Mouse (Mus musculus) adrenal gland, adult 8-10 months (tissue): ENCODE measurements at regions not wholly inside any gene's neighbourhood (a gene's known extent, or its start where the extent isn't known, plus 50 kb on each side); places are given as distances from the start of the nearest gene placed in this dataset.

Experiments used
- DNase-seq: peaks from one replicate; pipeline ENCODE4 v3.0.0; 2022

- no peak for DNase-seq
Measured at GRCm38 (mm10) chr10:24444572-24444971, 150.7 kb upstream of the Ccn2 start.

GRCm38 (mm10) chr10:24445036-24445435 is 150.2 kb upstream of the Ccn2 start:
- DNase-seq = no peak

- DNase-seq = no peak
Measured at GRCm38 (mm10) chr10:24446168-24446567, 149.1 kb upstream of the Ccn2 start.

DNA sequence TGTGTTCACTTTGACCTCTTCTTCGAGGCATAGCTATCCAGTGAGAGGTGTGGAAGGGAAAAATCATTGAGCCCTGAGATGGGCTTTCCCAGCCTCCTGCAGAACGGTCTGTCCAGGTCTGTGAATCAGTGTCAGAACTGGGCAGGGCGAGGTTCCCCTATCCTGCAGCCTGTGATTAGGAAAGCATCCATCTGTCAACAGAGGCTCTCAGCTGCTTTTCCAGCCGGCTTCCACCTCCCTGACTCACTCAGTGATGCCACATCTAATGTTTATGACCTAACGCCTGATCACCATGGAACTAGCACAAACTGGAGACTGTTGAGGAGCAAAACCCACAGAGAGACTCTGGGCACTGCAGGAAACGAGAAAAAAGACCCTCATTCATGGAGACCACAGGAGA is 148.1 kb upstream of the Ccn2 start:
- no peak for DNase-seq

- DNase-seq = no peak
Measured at GRCm38 (mm10) chr10:24448001-24448561, 147.2 kb upstream of the Ccn2 start.

DNA sequence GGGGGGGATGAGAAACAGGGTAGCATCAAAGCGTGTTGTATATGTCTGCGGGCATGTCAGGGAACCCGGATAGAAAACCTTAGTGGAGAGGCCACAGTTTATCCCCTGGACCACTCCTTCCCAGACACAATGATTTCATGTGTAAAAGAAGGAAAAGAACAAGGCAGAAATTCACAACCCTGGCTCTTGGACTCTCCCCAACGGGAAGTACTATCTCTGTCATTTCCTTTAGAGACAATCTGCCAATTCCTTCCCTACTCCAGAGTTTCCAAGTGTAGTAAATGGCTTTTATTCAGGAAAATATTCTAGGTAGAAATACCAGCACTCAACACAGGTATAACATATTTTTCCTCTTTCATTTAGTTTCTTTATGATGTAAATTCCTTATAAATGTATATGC is 141.7 kb upstream of the Ccn2 start:
- no peak for DNase-seq

DNA sequence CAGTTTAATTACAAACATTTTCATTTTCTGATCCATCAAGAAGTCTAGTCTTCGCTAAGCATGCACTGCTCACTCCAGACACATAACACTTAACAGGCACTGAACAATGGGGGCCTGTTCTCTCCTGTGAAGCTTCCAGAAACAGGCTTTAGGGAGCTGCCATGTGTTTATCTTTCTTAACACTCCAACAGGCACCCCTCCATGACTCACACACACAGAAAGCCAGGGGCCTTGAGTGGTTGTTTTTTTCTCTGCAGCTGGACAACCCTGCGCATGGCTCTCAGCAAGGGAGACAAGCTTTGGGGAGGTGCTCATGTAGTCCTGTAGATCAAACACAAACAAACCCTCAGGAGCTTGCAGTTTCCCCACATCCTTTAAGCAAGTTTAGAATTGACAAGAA is 136.6 kb upstream of the Ccn2 start:
- no peak for DNase-seq

DNA sequence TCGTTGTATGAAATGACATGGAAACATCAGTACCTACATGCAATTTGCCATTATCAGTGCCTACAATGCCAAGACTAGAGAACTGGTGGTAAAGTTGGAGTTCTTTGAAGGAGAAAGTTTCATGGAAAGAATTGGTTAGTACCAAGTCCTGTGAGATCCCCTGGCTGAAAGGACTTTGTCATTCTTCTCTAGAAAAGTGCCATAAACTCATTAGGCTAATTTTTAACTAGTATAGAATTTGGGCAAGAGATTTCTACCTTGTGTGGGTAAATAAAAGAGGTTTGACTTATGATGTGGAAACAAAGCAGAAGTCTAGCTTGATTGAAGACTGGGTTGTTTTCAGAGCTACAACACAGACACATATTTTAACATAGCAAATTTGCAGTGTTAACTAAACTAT is 131.4 kb upstream of the Ccn2 start:
- no peak for DNase-seq

DNA sequence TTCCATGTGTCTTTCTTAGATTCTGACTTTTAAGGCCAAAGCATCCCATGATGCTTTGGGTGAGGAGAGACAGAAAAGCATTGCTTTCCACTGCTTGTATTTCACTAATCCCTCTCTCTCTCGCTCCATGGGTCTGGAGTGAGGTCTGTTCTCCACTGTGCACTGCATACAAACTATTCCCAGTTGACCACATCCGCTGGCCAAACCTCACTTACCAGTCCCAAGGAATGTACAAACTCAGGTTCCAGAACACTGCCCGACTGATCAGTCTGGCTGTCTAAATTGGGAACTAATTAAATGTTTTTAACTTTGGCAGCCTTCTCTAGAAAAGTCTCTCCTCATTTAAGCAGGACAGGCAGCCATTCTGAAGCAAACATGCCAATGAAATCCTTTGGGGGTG is 130.9 kb upstream of the Ccn2 start:
- DNase-seq = no peak

DNA sequence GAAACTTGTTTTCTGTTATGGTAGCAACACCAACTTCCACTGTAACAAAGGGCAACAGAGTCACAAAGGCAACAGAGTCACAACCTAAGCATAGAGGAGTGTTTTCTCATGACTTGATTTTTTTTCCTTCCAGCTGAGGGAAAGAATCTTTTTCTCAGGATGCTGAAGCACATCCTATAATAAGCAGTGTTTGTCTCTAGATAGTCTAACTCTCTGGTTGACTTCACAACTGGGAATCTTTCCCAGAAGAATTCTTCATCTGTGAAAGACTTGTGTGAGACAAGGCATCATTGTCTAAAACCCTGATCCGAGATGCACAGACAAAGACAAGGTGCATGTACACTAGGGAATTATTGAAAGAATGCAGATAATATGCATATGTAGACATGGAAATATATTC is 125.5 kb upstream of the Ccn2 start:
- DNase-seq = no peak

GRCm38 (mm10) chr10:24471521-24471920 is 123.7 kb upstream of the Ccn2 start:
- DNase-seq = peak; percentile 30

DNA sequence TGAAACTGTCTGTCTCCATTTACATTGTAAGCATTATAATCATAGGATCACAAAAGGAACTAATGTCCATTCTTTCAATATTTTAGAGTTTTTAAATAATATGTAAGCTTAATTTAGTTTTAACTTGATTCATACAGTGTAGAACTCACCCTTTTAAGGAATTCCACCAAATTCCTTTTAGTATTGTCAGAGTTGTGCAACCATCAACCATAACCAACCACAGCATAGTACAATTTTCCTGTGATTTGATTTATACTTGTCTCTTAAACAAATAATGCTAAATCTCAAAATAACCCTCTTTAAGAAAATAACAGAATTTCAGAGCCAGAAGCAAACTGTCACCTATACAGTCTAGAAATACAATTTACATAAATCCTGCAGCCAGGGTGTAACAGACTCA is 119.0 kb upstream of the Ccn2 start:
- no peak for DNase-seq

- DNase-seq = no peak
Measured at GRCm38 (mm10) chr10:24478535-24478934, 116.7 kb upstream of the Ccn2 start.

DNA sequence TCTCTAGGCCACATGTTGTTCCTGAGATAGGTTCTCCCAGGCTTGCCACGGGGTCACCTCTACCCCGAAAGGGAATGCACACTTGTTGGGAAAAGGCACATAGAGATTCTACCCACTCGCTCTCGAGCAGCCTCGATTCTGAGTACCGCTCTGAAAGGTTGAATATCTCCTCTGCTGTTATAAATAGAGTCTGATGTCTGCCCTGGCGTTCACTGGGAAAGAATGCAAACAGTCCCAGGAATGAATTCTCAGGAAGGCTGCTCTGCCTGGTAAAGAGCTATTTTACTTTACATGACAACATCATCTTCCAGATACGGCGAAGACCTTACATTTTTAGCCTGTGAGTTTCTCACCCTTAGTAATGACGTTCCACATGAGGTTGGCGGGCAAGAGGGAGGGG is 116.1 kb upstream of the Ccn2 start:
- DNase-seq = no peak

GRCm38 (mm10) chr10:24481926-24482612 is 113.2 kb upstream of the Ccn2 start:
- no peak for DNase-seq

DNA sequence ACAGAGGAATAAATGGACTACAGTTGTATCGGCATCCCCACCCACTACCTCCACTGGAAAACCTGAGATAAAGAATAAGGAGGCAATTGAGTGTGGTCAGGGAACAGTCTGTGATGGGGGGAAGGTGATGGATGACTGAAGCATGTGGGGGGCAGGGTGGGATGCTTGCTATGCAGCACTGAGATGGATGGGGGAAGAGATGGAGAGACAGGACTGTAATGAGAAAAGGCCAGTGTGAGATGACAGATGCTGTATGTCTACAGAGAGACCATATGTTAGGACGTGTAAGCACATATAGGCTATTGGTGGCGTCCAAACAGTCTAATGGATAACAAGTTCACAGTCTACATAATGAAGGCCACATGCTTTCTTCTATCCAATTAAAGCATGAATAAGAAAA is 112.2 kb upstream of the Ccn2 start:
- DNase-seq = no peak

GRCm38 (mm10) chr10:24484101-24484660 is 111.1 kb upstream of the Ccn2 start:
- no peak for DNase-seq

DNA sequence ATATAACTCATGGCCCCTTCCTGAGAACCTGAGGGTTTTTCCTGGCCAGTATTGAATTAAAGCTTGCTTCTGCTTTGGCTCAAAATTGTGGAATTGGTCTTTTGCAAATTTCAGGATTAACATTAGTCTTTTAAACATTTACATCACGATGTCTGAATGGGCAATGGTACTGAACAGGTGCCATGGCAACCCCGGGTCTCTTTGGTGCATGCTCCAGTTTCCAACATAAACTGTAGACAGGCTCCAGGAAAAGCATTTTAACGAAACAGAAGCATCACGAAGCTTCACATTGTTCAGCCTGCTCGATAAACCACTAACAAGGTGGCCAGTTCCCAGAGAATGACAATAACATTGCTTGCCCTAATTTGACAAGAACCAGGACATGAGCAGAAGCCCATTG is 109.8 kb upstream of the Ccn2 start:
- no peak for DNase-seq

DNA sequence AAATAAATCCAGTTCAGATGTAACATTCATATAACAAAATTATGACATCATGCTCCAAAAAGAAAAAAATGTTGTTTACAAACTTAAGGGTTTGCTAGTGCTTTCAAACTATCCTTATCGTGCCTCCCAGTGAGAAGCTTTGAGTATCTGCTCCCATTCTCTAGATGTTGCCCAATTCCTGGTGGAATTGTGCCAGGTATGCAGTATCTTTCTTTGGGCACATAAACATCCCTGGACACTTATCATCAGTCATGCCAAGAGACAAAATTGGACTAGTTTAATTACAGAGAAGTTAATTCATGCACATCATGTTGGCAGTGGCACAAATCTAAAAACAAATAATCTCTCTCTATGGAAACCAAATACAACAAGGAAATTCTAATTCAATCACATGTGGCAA is 109.0 kb upstream of the Ccn2 start:
- DNase-seq = no peak

DNA sequence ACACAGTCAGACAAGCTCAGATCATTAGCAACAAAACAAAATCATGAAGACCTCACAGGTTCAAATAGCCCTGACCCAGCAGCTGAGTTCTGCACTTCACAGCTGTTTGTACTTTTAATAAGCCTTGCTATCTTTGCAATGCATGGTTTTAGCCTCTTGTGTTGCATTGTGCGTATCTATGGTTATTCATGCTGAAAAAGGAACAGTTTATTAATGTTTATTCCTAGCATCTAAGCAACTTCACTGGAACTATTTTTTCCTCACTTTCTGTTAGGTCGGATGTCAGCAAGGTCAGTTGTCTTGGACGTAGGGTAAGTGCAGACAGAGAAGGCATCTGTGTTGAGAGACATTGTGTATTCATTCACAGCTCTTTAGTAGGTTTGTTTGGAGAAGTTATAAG is 107.3 kb upstream of the Ccn2 start:
- no peak for DNase-seq

GRCm38 (mm10) chr10:24490432-24490831 is 104.8 kb upstream of the Ccn2 start:
- no peak for DNase-seq

DNA sequence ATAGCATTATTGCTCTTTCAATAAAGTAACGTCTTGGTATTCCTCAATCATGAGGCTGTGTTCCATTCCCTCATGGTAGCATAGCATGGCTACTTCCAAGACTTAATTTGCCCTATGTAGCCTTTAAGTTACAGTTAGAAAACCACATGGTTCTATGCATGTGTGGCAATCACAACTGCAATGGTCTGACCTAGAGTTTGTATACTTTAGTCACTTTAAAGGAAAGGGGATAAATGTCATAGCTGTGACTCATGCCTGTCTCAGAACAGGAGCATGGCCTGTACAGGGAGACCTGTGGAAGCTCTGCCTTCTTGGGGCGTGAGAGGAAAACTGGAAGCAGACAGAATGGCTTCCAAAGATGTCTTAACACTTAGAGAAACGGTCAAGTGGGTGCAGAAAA is 103.4 kb upstream of the Ccn2 start:
- no peak for DNase-seq

GRCm38 (mm10) chr10:24493392-24493791 is 101.8 kb upstream of the Ccn2 start:
- peak; percentile 64 for DNase-seq

DNA sequence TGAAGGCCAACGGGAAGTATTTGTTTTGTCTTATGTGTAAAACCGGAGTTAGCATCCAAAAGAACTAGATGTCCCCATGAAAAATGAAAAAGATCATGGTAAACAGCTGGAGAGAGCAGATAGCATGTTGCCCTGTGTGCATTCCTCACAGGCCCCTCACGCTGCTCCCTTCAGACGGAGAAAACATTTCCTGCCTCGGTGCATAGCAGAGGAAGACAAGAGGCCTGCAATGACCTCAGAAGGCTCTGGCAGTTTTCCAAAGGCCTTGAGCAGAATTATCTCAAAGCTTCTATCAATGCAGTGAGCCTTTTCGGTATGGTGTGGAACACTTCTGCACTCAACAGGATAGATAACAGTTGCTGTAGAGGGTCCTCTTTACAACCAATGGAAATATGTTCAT is 101.3 kb upstream of the Ccn2 start:
- DNase-seq = peak; percentile 70
